Mouse (Mus musculus): Measurements from ENCODE around the gene Cdon. TPM values are rescaled to one million over a fixed set of nuclear protein-coding genes. Genes with fewer than 3 reads are reported as not detected.
A peak's percentile ranks its signal among the peaks of the same experiment; 100 is the strongest.

Cdon gene
- polyA plus RNA-seq, 1 experiment: 7.1 TPM

DNA sequence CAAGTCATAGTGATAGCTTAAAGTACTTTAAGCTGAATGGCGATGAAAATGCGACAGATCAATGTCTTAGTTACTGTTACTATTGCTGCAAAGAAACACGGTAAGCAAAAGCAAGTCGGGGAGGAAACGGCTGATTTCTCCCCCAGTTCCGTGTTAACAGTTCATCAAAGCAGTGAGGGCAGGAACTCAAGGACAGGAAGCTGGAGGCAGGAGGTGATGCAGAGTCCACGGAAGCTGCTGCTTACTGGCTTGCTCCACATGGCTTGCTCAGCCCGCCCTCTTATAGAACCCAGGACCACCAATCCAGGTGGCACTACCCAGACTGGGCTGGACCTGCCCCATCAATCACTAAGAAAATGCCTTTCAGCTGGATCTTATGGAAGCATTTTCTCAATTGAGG lies 38.7 kb downstream of the Cdon start:
- DNase-seq: no peak
- Histone ChIP-seq H3K4me1 (ENCODE audit: control insufficient read depth, insufficient read depth, low read length) (no peaks in the 10 kb centered on the region), H3K4me3 (replicated peaks; ENCODE audit: extremely low read depth, low read depth, low read length) (no peak overlapping the region)
- 40% methylated on average over 8 of the region's 8 CpGs for WGBS
- TF ChIP-seq CTCF (IDR thresholded peaks at IDR 0.05; ENCODE audit: insufficient read depth, low read length) (no peak), POLR2A (IDR thresholded peaks at IDR 0.05; ENCODE audit: borderline replicate concordance, extremely low read depth, low read depth, low read length) (no peak)

DNA sequence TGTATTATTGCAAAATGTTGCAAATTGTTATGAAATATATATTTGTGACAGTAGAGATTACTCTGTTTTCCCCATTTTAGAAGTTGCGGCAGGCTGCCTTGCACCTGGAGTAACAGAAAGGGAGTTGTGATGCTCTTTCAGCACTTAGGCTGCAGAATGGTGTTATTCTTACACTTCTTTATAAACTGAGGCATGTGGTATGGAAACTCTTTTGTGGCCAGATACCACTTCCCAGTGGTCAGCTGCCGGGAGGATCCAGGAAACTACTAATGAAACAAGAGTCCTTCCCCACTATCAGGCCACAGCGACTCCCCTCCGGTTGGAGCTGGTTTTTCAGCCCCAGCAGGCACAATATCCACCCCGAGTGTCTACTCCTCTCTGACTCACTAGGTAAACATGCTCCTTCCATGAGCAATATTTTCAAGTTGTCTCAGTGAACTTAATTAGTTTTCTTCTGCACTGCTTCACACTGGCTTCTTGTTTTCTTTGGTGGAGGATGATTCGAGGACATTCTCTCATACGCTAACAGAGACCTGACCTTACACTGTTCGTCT lies 46.4 kb downstream of the Cdon start:
- peak; percentile 13 for DNase-seq
- WGBS: 38% methylated on average over 8 of the region's 8 CpGs
- Histone ChIP-seq H3K4me1 (ENCODE audit: control insufficient read depth, insufficient read depth, low read length) (no peaks in the 10 kb centered on the region), H3K4me3 (replicated peaks; ENCODE audit: extremely low read depth, low read depth, low read length) (no peak overlapping the region)
- TF ChIP-seq CTCF (IDR thresholded peaks at IDR 0.05; ENCODE audit: insufficient read depth, low read length) (no peak), POLR2A (IDR thresholded peaks at IDR 0.05; ENCODE audit: borderline replicate concordance, extremely low read depth, low read depth, low read length) (no peak)

DNA sequence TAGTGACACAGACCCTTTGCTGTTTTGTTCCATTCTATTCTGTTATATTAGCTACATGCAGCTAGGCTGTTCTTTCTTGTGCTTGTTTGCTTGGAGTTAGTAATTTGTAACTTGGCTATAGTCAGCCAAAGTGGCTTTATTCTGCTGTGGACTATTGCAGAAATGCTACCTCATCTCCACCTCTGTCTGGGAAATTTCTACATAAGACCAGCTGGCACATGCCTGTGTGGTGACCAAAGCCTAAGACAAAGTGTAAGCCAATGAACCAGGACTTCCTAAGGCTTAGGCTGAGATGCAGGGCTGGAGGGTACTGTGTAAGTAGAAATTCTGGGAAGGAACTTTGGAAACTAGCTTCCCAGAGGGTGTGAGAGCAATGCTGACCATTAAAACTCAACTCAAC lies 48.0 kb downstream of the Cdon start:
- TF ChIP-seq POLR2A (IDR thresholded peaks at IDR 0.05; ENCODE audit: borderline replicate concordance, extremely low read depth, low read depth, low read length): no peak
- no peak for TF ChIP-seq CTCF (IDR thresholded peaks at IDR 0.05; ENCODE audit: insufficient read depth, low read length)
- no peaks in the 10 kb centered on the region for H3K4me1 ChIP-seq (ENCODE audit: control insufficient read depth, insufficient read depth, low read length)
- no peak for DNase-seq

DNA sequence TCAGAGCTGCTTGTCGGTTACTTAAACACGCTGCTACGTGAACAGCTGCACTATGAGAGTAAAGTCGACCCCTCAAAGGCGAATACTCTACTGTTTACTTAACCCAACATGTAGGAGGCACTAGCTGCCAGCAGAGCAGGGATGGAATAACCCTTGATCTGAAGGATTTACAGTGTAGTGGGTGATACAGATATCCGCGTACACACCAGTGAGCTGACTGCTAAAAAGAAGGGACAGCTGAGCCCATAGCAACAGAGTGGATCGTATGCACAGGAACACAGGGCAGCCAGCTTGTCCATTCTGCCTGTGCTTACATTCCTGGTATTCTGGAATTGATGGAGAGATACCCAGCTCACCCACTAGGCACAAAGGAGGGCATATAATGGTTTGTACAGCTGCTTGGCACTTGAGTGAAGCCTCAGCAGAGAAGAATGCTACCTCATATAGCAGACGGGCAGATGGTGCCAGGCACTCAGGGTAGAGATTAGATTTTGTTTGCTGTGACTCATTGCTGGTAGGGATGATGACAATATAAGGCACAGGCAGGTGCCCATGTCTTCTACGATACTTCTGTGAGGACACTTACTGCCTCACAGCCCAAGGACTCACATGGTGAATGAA lies 53.3 kb downstream of the Cdon start:
- Histone ChIP-seq H3K4me3 (replicated peaks; ENCODE audit: extremely low read depth, low read depth, low read length) (no peak overlapping the region), H3K4me1 (ENCODE audit: control insufficient read depth, insufficient read depth, low read length) (no peaks in the 10 kb centered on the region)
- WGBS: 57% methylated on average over 10 of the region's 10 CpGs
- DNase-seq: no peak
- TF ChIP-seq CTCF (IDR thresholded peaks at IDR 0.05; ENCODE audit: insufficient read depth, low read length): no peak
- no peak for TF ChIP-seq POLR2A (IDR thresholded peaks at IDR 0.05; ENCODE audit: borderline replicate concordance, extremely low read depth, low read depth, low read length)

More for the DNA sequence above, 48.0 kb downstream of the Cdon start:
- no peak overlapping the region for H3K4me3 ChIP-seq (replicated peaks; ENCODE audit: extremely low read depth, low read depth, low read length)

DNA sequence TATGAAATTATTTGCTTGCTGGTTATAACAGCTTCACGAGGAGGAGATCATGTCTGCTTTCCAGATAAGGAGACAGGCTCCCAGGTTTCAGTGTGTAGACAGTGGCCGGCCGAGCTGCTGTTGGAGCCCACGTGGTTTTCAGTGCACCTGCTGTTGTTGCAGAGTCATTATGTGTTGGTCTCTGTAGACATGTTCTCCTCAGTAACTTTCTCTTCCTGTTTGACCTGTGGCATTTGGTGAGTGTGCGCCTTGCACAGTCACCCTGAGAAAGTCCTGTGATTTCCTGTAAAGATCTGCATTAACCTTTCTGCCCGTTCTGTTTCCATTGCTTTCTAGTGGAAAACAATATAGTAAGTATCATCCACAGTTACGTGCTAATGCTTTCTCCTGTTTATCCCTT lies 54.5 kb downstream of the Cdon start:
- Histone ChIP-seq H3K4me1 (ENCODE audit: control insufficient read depth, insufficient read depth, low read length) (no peaks in the 10 kb centered on the region), H3K4me3 (replicated peaks; ENCODE audit: extremely low read depth, low read depth, low read length) (no peak overlapping the region)
- DNase-seq: no peak
- TF ChIP-seq POLR2A (IDR thresholded peaks at IDR 0.05; ENCODE audit: borderline replicate concordance, extremely low read depth, low read depth, low read length): no peak
- no peak for TF ChIP-seq CTCF (IDR thresholded peaks at IDR 0.05; ENCODE audit: insufficient read depth, low read length)
- WGBS: 83% methylated on average over 7 of the region's 7 CpGs

DNA sequence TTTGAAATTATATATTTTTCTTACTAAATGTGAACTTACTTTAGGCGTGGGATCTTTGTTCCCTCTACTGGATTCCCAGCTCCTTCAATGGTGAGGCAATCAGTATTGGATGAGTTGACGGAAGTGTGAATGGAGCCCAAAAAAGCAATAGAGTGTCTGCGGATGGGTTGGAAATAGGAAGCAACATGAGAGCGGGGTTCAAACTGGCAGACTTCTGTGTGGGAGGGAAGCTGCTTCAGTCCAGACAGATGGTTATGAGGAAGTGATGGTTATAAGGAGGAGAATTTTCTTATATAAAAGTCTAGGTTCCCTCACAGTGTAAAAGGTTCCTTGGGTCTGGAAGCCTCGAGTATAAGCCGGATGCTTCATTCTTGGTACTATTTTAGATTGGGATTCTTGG lies 58.5 kb downstream of the Cdon start:
- 84% methylated on average over 6 of the region's 6 CpGs for WGBS
- no peak for TF ChIP-seq CTCF (IDR thresholded peaks at IDR 0.05; ENCODE audit: insufficient read depth, low read length)
- TF ChIP-seq POLR2A (IDR thresholded peaks at IDR 0.05; ENCODE audit: borderline replicate concordance, extremely low read depth, low read depth, low read length): no peak
- Histone ChIP-seq H3K4me1 (ENCODE audit: control insufficient read depth, insufficient read depth, low read length) (no peaks in the 10 kb centered on the region), H3K4me3 (replicated peaks; ENCODE audit: extremely low read depth, low read depth, low read length) (no peak overlapping the region)
- no peak for DNase-seq

DNA sequence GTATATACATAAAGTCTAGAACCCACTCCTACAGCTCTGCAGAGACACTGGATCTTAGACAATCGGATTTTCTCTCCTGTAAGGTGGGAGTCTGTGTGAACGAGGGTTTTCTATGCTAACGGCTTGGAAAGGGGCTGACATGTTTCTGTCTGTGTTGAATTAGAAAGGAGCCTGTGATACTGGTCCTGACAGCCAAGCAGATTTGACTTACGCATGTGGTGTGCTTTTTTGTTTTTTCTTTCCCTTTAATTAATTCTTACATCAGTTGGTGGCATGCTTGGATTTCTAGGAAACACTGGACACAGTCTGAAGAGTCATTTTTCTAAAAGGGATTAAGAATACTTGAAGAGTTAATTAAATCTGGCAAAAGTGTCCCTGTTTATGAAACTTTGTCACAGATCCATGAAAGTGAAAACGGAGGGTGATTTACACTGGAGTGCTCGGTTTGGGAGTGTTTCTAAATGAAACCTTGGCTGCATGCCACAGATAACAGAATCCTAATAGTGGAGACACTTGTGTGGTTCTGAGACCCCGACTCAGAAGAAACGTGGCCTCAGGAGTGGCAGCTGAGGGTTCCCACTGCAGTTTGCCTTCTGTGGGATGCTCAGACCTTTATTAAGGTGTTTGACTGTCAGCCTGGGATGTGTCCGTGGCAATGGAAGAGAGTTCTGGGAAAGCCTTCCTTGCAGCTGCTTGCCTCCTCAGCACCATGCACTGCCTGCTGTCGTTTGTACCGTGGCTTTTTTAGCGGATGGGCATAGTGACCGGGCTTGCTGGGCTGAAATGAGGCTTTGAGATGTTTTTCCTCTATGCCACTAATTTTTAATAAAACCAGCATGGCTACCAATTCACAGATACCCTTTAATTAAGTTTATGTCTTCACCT lies 61.3 kb downstream of the Cdon start:
- H3K4me1 ChIP-seq (ENCODE audit: control insufficient read depth, insufficient read depth, low read length): no peaks in the 10 kb centered on the region
- no peak for TF ChIP-seq POLR2A (IDR thresholded peaks at IDR 0.05; ENCODE audit: borderline replicate concordance, extremely low read depth, low read depth, low read length)
- TF ChIP-seq CTCF (IDR thresholded peaks at IDR 0.05; ENCODE audit: insufficient read depth, low read length): no peak
- H3K4me3 ChIP-seq (replicated peaks; ENCODE audit: extremely low read depth, low read depth, low read length): no peak overlapping the region
- WGBS: 60% methylated on average over 13 of the region's 13 CpGs
- no peak for DNase-seq

DNA sequence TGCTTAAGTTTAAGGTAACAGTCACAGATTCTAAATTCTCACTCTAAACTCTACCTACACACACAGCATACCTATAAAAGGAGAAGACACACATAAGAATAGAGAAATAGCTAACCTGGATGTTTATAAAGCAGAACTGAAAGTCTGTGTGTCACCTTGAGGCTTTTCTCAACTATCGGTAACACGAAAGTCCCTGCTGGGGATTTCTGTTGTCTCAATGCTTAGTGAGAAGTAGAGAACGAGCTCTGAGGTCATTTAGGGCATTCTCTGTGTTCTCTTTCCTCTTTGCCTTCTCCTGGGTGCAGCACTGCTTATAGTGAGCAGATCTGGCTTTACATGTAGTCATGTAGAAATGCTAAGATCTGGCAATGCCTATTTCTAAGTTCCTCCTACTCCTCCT lies 63.0 kb downstream of the Cdon start:
- DNase-seq: no peak
- no peak overlapping the region for H3K4me3 ChIP-seq (replicated peaks; ENCODE audit: extremely low read depth, low read depth, low read length)
- no peaks in the 10 kb centered on the region for H3K4me1 ChIP-seq (ENCODE audit: control insufficient read depth, insufficient read depth, low read length)
- 87% methylated on average over 3 of the region's 3 CpGs for WGBS
- no peak for TF ChIP-seq POLR2A (IDR thresholded peaks at IDR 0.05; ENCODE audit: borderline replicate concordance, extremely low read depth, low read depth, low read length)
- TF ChIP-seq CTCF (IDR thresholded peaks at IDR 0.05; ENCODE audit: insufficient read depth, low read length): no peak

DNA sequence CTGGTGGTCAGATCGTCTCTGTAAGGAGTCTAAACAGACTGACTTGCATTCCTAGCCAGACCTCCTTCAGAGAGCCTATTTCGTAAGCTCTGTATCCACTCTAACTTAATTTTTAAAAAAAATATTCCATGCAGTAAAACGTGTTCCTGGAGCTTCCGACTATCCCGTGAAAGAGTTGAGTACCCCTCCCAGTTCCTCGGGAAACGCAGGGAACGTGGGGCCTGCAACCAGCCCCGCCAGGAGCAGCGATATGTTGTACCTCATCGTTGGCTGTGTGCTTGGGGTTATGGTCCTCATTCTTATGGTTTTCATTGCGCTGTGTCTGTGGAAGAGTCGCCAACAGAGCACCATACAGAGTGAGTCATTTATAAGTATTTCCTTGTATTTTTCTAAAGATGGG lies 65.7 kb downstream of the Cdon start:
- Histone ChIP-seq H3K4me3 (replicated peaks; ENCODE audit: extremely low read depth, low read depth, low read length) (no peak overlapping the region), H3K4me1 (ENCODE audit: control insufficient read depth, insufficient read depth, low read length) (no peaks in the 10 kb centered on the region)
- WGBS: 72% methylated on average over 13 of the region's 13 CpGs
- no peak for DNase-seq
- TF ChIP-seq POLR2A (IDR thresholded peaks at IDR 0.05; ENCODE audit: borderline replicate concordance, extremely low read depth, low read depth, low read length): no peak
- TF ChIP-seq CTCF (IDR thresholded peaks at IDR 0.05; ENCODE audit: insufficient read depth, low read length): no peak
